Mouse (Mus musculus) heart, embryonic 13.5 days (tissue): ENCODE measurements around the gene Nfat5. TPM values are rescaled to one million over a fixed set of nuclear protein-coding genes. Genes with fewer than 3 reads are reported as not detected.

ENCODE experiments used
- ATAC-seq: fragments of 200-750 bp; cut with Nextera tagmentation; 2 replicates; pipeline ENCODE4 v1.8.0; 2017; ENCODE audit warnings: moderate TSS enrichment; ENCODE audit not compliant: insufficient number of reproducible peaks, low FRiP score, low TSS enrichment; ENCODE audit errors: extremely low read depth
- H3K27ac ChIP-seq: fragments of 300-500 bp; sonication (generic); replicated peaks from 2 replicates; pipeline ENCODE4 v1.5.1; 2015; ENCODE audit warnings: moderate library complexity, mild to moderate bottlenecking, inconsistent platforms
- H3K27me3 ChIP-seq: fragments of 300-500 bp; sonication (generic); replicated peaks from 2 replicates; pipeline ENCODE4 v1.6.1; 2015; ENCODE audit warnings: mild to moderate bottlenecking, inconsistent platforms
- H3K36me3 ChIP-seq: fragments of 300-500 bp; sonication (generic); 2 replicates; pipeline ENCODE4 v1.6.1; 2015; ENCODE audit warnings: mild to moderate bottlenecking, inconsistent platforms
- H3K4me1 ChIP-seq: fragments of 300-500 bp; sonication (generic); 2 replicates; pipeline ENCODE4 v1.6.1; 2015; ENCODE audit warnings: inconsistent platforms
- H3K4me2 ChIP-seq: fragments of 300-500 bp; sonication (generic); 2 replicates; pipeline ENCODE4 v1.6.1; 2015; ENCODE audit warnings: inconsistent platforms, mild to moderate bottlenecking, moderate library complexity
- H3K4me3 ChIP-seq: fragments of 300-500 bp; sonication (generic); 2 replicates; pipeline ENCODE4 v1.5.1; 2015; ENCODE audit warnings: moderate library complexity, mild to moderate bottlenecking, inconsistent platforms
- H3K9ac ChIP-seq: fragments of 300-500 bp; sonication (generic); 2 replicates; pipeline ENCODE4 v1.6.1; 2015; ENCODE audit warnings: inconsistent platforms, mild to moderate bottlenecking, moderate library complexity
- H3K9me3 ChIP-seq: fragments of 300-500 bp; sonication (generic); 2 replicates; pipeline ENCODE4 v1.6.1; 2016; ENCODE audit warnings: inconsistent platforms
- WGBS: fragments of 180-500 bp; shearing (Covaris S2); methylation state at CpG from one replicate; pipeline ENCODE4 v1.1.7; 2015; ENCODE audit warnings: mixed read lengths; 5-methylcytosine and 5-hydroxymethylcytosine counted together
- polyA plus RNA-seq: library from polyadenylated mRNA; unstranded; fragments of >200 nt; fragmentation: Nextera tagmentation; extraction: Ambion mirVana; gene quantifications from 2 replicates; pipeline ENCODE4 v1.2.1, GENCODE M21; 2015

The Nfat5 gene
- polyA plus RNA-seq, 1 experiment from 2014 or later = 10.0 TPM

DNA sequence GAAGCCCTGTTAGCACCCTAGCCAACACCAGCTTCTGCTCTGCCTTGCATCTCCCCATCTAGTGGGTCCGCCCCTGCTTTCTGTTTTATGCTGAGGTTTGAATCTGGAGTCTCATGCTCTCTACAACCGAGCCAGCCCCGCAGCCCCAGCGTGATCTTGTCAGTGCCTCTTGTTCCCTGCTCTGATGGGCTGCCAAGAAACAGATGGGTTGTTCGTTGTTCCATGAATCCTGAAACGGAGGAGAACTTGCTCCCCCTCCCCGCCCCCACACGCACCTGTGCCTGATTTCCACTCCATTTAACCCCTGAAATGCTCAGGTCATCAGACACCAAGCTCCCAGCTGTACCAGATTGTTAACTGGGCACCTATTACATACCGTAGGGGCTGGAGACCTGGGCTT lies 106.2 kb downstream of the Nfat5 start:
- no peak overlapping the region for H3K27ac ChIP-seq
- peaks cover 15% of the 10 kb centered on the region for H3K4me1 ChIP-seq
- 46% methylated on average over 9 of the region's 9 CpGs for WGBS
- H3K4me3 ChIP-seq = no peak overlapping the region
- no peak overlapping the region for H3K4me2 ChIP-seq
- H3K27me3 ChIP-seq = 0 out of 2 replicates have a peak, but pooled peaks cover 2% of the 10 kb centered on the region
- no peak overlapping the region for H3K9ac ChIP-seq
- no peak for ATAC-seq
- H3K36me3 ChIP-seq = no peaks in the 10 kb centered on the region
- no peaks in the 10 kb centered on the region for H3K9me3 ChIP-seq

DNA sequence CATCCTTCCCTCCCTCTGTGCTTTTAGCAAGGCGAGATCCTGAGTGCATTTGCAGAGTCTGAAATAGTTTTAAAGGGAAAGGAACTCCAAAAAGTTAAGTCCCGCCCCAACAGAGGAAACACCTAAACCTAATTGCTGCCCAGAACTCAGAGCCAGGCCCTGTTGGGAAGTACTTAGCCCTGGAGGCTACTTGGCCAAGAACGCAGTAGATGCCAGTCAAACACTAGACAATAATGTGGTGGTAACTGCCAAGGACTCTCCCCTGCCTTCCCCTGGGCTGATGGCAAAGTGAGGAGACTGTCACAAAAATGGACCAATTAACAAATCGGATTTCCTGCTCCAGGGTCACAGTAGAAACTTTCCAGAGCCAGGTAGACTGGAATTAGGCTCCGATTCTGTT lies 108.6 kb downstream of the Nfat5 start:
- Histone ChIP-seq H3K9me3 (no peaks in the 10 kb centered on the region), H3K4me2 (peak overlapping the region; percentile 69), H3K27me3 (0 out of 2 replicates have a peak, but pooled peaks cover 2% of the 10 kb centered on the region), H3K4me3 (no peak overlapping the region), H3K36me3 (no peaks in the 10 kb centered on the region), H3K9ac (no peak overlapping the region), H3K4me1 (peaks cover 15% of the 10 kb centered on the region), H3K27ac (no peak overlapping the region)
- ATAC-seq = no peak
- 75% methylated on average over 5 of the region's 5 CpGs for WGBS

DNA sequence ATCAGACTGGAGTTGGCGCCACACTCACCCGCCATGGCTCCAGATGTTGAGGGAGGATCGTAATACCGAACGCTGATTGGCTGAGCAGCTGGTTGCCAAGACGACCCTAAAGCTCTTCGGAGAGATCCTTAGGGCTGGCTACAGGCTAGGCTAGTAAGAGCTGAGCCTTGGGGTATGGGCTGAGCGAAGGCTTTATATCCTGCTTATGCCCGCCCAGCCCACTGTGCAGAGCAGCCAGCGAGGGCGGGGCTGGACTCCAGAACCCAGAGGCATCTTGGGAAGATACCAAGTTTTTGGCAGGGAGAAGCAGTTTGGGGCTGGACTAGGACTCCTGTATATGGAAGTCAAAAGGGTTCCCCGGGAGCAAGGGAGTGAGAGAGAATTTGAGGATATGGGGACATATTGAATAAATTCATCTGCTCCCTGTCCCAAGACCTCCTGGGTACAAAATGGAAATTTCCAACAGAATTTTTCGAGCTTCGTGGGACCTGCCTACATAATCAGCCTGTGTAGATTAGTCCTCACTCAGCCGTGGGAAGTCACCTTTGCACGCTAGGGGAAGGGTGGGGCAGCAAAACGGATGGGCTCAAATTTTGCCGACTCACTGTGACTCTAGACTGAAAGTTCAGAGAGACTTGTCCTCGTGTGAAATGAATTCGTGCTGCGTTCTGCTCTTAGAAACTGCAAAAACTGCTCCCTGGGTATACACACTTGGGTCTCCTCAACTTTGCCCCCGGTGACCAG lies 109.9 kb downstream of the Nfat5 start, which contains the start of gene Nqo1:
TSS of gene Nqo1 (minus strand) at position 169 of the 744 bp plus-strand sequence.
- peaks cover 15% of the 10 kb centered on the region for H3K4me1 ChIP-seq
- H3K4me2 ChIP-seq = peak within 1 kb of the TSS; percentile 69
- ATAC-seq = peak; percentile 92
- H3K27ac ChIP-seq = peak within 1 kb of the TSS; percentile 65
- H3K4me3 ChIP-seq = peak within 1 kb of the TSS; percentile 47
- H3K9me3 ChIP-seq = no peaks in the 10 kb centered on the region
- peak within 1 kb of the TSS; percentile 60 for H3K9ac ChIP-seq
- WGBS = 14% methylated on average over 22 of the region's 22 CpGs
- peaks cover 6% of the 10 kb centered on the region; the same call in 1 of the 2 replicates for H3K36me3 ChIP-seq
- H3K27me3 ChIP-seq = 0 out of 2 replicates have a peak, but pooled peaks cover 2% of the 10 kb centered on the region

DNA sequence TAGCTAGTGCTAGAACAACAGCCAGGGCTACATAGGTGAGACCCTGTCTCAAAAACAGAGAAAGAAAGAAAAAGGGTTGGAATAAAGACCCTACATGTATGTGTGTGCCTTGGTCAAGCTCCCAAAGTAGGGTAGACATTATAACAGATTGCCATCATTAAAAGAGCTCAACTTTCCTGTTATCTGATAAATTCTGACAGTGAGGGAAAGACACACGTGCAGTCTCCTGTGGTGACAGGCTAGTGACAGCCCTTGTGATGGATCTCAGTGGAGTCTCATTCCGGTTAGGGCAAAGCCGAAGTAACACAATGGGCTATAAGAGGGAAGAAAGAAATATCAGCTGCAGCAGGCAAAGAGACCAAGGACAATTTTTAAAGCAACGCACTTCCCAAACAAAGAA lies 110.8 kb downstream of the Nfat5 start:
- Histone ChIP-seq H3K27ac (peak overlapping the region; percentile 65), H3K9me3 (no peaks in the 10 kb centered on the region), H3K27me3 (0 out of 2 replicates have a peak, but pooled peaks cover 2% of the 10 kb centered on the region), H3K36me3 (peaks cover 11% of the 10 kb centered on the region), H3K4me1 (peaks cover 15% of the 10 kb centered on the region), H3K4me3 (no peak overlapping the region), H3K9ac (no peak overlapping the region), H3K4me2 (peak overlapping the region; percentile 69)
- WGBS = 55% methylated on average over 4 of the region's 4 CpGs
- no peak for ATAC-seq

DNA sequence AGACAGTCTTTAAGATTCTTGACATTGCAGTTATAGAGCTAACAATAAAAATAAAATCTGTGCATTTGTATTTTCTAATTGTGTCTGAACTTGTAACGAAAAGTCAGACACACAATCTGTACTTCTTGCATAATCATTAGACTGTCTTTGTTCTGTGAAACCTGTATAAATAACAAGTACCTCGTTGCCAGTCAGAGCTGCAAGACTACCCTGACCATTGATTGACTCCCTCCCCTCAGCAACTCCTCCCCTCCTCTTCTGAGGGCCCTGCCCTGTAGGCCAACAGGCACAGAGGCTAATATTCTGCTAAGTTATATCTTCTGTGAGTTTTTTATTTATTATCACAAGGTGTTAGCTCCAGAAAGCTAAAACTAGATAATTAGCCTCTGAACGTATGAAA lies 112.7 kb downstream of the Nfat5 start:
- Histone ChIP-seq H3K36me3 (peaks cover 30% of the 10 kb centered on the region), H3K9me3 (no peaks in the 10 kb centered on the region), H3K4me1 (peaks cover 15% of the 10 kb centered on the region), H3K9ac (no peak overlapping the region), H3K4me3 (no peak overlapping the region), H3K4me2 (no peak overlapping the region), H3K27me3 (0 out of 2 replicates have a peak, but pooled peaks cover 2% of the 10 kb centered on the region), H3K27ac (no peak overlapping the region)
- WGBS = 58% methylated on average over 3 of the region's 3 CpGs
- ATAC-seq = no peak

DNA sequence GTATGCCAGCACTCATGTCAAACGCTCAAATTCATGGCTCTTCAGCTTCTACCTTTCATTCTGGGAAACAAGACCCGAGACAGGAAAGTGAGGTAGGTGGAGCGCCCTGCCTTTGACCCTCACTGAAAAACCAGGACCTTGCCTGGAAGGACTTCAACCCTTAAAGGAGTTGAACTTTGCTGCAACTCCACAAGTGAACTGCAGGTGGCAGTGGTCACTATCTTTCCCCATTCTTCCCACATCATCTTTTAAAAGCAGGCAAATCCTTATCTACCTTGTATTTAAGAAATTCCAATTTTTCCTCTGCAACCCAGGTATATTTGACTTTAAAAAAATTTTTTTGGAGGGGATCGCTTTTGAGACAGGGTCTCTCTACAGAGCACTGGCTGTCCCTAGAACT lies 118.1 kb downstream of the Nfat5 start:
- Histone ChIP-seq H3K27me3 (no peaks in the 10 kb centered on the region), H3K9me3 (no peaks in the 10 kb centered on the region), H3K9ac (no peak overlapping the region), H3K4me2 (no peak overlapping the region), H3K4me1 (no peaks in the 10 kb centered on the region), H3K27ac (no peak overlapping the region), H3K36me3 (peaks cover 85% of the 10 kb centered on the region), H3K4me3 (no peak overlapping the region)
- ATAC-seq = no peak
- WGBS = 60% methylated on average over 4 of the region's 4 CpGs

DNA sequence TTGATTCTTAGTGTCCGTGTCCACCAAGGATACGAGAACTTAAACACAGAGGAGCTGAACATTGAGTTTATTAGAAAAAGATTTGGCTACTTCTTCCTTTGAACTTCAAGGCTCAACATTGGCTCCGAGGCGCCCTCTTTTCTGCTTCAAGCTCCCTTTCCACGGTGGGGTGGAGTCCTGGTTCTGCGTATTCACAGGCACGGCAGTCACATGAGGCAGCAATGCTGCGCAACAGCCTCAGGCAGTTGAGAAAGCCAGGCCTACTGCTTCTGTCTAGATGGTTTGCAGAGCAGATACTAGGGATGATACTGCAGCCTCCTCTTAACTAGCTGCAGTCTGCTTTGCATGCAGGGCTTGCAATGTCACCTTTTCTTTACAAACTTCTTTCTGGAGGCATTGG lies 119.3 kb downstream of the Nfat5 start:
- H3K4me2 ChIP-seq = no peak overlapping the region
- no peaks in the 10 kb centered on the region for H3K4me1 ChIP-seq
- no peak for ATAC-seq
- H3K9me3 ChIP-seq = no peaks in the 10 kb centered on the region
- H3K4me3 ChIP-seq = no peak overlapping the region
- H3K36me3 ChIP-seq = peaks cover 93% of the 10 kb centered on the region
- 85% methylated on average over 8 of the region's 8 CpGs for WGBS
- no peaks in the 10 kb centered on the region for H3K27me3 ChIP-seq
- no peak overlapping the region for H3K27ac ChIP-seq
- no peak overlapping the region for H3K9ac ChIP-seq

DNA sequence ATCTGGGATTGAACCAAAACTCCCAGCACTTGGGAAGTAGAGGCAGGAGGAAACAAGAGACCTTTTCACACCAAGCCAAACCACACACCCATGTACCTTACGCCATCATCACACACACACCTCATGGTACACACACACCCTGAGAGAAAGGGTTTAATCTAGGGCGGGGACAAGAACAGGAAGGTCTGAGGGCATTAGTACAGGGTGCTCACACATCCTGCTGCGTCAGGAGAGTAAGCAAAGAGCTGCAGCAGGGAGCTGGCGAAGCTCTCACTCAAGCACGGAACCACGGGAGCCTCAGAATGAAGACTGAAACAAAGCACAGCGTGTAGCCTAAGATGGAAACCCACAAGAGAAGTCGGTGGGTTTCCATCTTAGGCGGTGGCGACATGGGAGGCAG lies 120.6 kb downstream of the Nfat5 start:
- H3K9ac ChIP-seq = no peak overlapping the region
- 90% methylated on average over 10 of the region's 10 CpGs for WGBS
- no peak overlapping the region for H3K4me2 ChIP-seq
- no peak for ATAC-seq
- H3K36me3 ChIP-seq = peaks cover 100% of the 10 kb centered on the region
- no peak overlapping the region for H3K27ac ChIP-seq
- no peak overlapping the region for H3K4me3 ChIP-seq
- H3K4me1 ChIP-seq = no peaks in the 10 kb centered on the region
- H3K27me3 ChIP-seq = no peaks in the 10 kb centered on the region
- no peaks in the 10 kb centered on the region for H3K9me3 ChIP-seq

DNA sequence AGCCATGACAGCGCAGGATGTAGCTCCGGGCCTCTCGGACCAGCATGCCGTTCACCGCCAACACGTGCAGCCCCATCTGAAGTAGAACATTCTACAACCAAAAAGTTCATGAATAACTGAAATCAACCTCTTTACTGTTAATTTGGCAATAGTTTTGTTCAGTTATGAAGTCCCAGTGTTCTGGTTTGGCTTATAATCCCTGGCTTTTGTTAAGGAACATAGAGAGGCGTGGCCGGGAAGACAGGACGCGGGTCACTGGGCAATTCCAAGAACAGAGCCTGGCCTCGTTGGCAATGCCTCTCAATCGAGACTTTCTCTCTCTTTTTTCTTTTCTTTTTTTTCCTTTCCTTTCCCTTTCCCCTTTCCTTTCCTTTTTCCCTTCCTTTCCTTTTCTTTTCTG lies 123.7 kb downstream of the Nfat5 start:
- Histone ChIP-seq H3K27me3 (no peaks in the 10 kb centered on the region), H3K4me1 (no peaks in the 10 kb centered on the region; the same call in 1 of the 2 replicates), H3K27ac (no peak overlapping the region), H3K4me2 (no peak overlapping the region), H3K4me3 (no peak overlapping the region), H3K9ac (no peak overlapping the region), H3K9me3 (no peaks in the 10 kb centered on the region), H3K36me3 (peaks cover 100% of the 10 kb centered on the region)
- 90% methylated on average over 12 of the region's 12 CpGs for WGBS
- ATAC-seq = no peak

DNA sequence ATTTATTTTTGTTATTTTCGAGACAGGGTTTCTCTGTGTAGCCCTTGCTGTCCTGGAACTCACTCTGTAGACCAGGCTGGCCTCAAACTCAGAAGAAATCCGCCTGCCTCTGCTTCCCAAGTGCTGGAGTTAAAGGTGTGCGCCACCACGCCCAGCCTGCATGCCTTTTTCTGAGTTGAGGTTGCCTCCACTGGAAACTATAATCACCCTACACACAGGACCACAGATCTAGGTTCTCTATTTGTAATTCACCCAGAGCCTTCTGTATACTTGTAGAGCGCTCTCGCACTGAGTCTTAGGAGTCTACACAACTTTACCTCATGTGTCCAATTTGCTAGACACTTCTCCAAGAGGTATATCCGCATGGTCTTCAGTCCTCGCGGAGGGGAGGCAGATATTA lies 130.9 kb downstream of the Nfat5 start:
- peak overlapping the region; percentile 69 for H3K27ac ChIP-seq
- no peak for ATAC-seq

DNA sequence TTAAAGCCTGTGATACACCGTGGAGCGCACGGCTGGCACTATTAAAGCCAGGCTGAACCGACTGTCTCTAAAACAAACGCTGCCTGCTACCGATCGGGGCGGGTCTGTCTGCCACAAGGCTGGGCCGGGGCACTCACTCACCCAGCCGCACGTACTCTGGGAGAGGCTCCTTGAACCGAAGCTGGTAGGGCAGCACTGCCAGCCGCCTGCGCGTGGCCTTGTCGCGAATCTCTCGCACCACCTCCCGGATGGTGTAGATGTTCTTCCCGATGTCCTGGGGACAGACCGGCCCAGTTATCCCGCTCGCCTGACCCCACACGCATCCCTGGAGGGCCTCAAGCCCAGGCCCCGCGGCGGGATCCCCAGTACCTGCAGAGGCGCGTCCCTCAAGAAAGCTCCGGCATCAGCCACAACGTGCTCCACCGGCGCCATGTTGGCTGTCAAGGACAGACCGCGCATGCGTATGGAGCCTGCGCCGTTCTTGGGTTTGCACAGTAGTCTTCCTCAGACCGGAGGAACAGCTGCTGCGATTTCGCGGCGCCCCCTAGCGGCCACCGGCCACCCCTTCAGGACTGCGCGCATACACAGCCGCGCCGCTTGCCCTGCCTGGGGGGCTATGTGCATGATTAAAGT lies 131.4 kb downstream of the Nfat5 start, which contains the start of gene Nob1:
TSS of gene Nob1 (minus strand) at position 455 of the 633 bp plus-strand sequence.
- H3K4me3 ChIP-seq = peak within 1 kb of the TSS; percentile 82
- peaks cover 17% of the 10 kb centered on the region for H3K4me1 ChIP-seq
- under 1% methylated on average over 50 of the region's 50 CpGs for WGBS
- peak within 1 kb of the TSS; percentile 69 for H3K27ac ChIP-seq
- peak within 1 kb of the TSS; percentile 81 for H3K4me2 ChIP-seq
- peak; percentile 93 for ATAC-seq
- peaks cover 38% of the 10 kb centered on the region for H3K36me3 ChIP-seq
- H3K27me3 ChIP-seq = 0 out of 2 replicates have a peak, but pooled peaks cover 10% of the 10 kb centered on the region
- no peaks in the 10 kb centered on the region for H3K9me3 ChIP-seq
- peak within 1 kb of the TSS; percentile 88 for H3K9ac ChIP-seq

More for the DNA sequence above, 130.9 kb downstream of the Nfat5 start:
- Histone ChIP-seq H3K9me3 (no peaks in the 10 kb centered on the region), H3K4me1 (peaks cover 17% of the 10 kb centered on the region), H3K36me3 (peaks cover 44% of the 10 kb centered on the region), H3K4me3 (peak overlapping the region; percentile 82), H3K4me2 (peak overlapping the region; percentile 81), H3K27me3 (0 out of 2 replicates have a peak, but pooled peaks cover 10% of the 10 kb centered on the region), H3K9ac (peak overlapping the region; percentile 88)
- 24% methylated on average over 9 of the region's 9 CpGs for WGBS
